Mouse (Mus musculus) heart, postnatal 0 days (tissue): ENCODE measurements around the gene Hras.

Experiments used
- CTCF ChIP-seq: IDR thresholded peaks from 2 replicates; pipeline ENCODE4 v1.5.1; 2016; ENCODE audit warnings: antibody characterized with exemption, control low read depth, low read depth
- EP300 ChIP-seq: IDR thresholded peaks from 2 replicates; pipeline ENCODE4 v1.6.1; 2016; ENCODE audit warnings: antibody characterized with exemption, low read depth

GRCm38 (mm10) chr7:141147044-141147443 lies 46.8 kb downstream of the Hras start:
- no peak for TF ChIP-seq CTCF
- no peak for TF ChIP-seq EP300
